Mouse (Mus musculus): ENCODE measurements around the gene Ppp2r3d. TPM values are rescaled to one million over a fixed set of nuclear protein-coding genes. Genes with fewer than 3 reads are reported as not detected.

Ppp2r3d gene
- total and polyA plus RNA-seq, 2 experiments from 2014 or later = 118 to 152 TPM

- ATAC-seq (no peak), DNase-seq (no peak)
- WGBS = 74% methylated on average over 1 of the region's 1 CpGs
- H3K36me3 ChIP-seq (ENCODE audit: insufficient read depth) = no peaks in the 10 kb centered on the region
- TF ChIP-seq CTCF (IDR thresholded peaks at IDR 0.05; ENCODE audit: low read depth) = no peak
- H3K4me2 ChIP-seq (ENCODE audit: low read depth) = no peak overlapping the region
- H3K9me3 ChIP-seq (ENCODE audit: low read length) = no peaks in the 10 kb centered on the region
- H3K4me3 ChIP-seq (ENCODE audit: low read depth, low read length) = no peak overlapping the region
- no peak overlapping the region for H3K27ac ChIP-seq (ENCODE audit: low read depth, low read length)
- H3K27me3 ChIP-seq (ENCODE audit: insufficient read depth, low read length) = no peaks in the 10 kb centered on the region
- H3K4me1 ChIP-seq (ENCODE audit: insufficient read depth) = no peaks in the 10 kb centered on the region
- H3K9ac ChIP-seq = no peak overlapping the region
Observed at GRCm38 (mm10) chr9:124411553-124411952, 65.1 kb downstream of the Ppp2r3d start.

GRCm38 (mm10) chr9:124408564-124408963 is 68.1 kb downstream of the Ppp2r3d start:
- no peak for DNase-seq
- Histone ChIP-seq H3K27ac (ENCODE audit: low read depth, low read length) (no peak overlapping the region), H3K4me3 (ENCODE audit: low read depth, low read length) (no peak overlapping the region), H3K27me3 (ENCODE audit: insufficient read depth, low read length) (no peaks in the 10 kb centered on the region), H3K4me2 (ENCODE audit: low read depth) (no peak overlapping the region), H3K9me3 (ENCODE audit: low read length) (no peaks in the 10 kb centered on the region), H3K9ac (no peak overlapping the region), H3K36me3 (ENCODE audit: insufficient read depth) (no peaks in the 10 kb centered on the region), H3K4me1 (ENCODE audit: insufficient read depth) (no peaks in the 10 kb centered on the region)
- no peak for ATAC-seq
- 61% methylated on average over 1 of the region's 1 CpGs for WGBS
- TF ChIP-seq CTCF (IDR thresholded peaks at IDR 0.05; ENCODE audit: low read depth) = no peak

Other genes with a start within 250 kb of the Ppp2r3d start
- 12.9 and 19.8 TPM in 2 replicates for gene 2010315B03Rik, start 164.2 kb downstream of the Ppp2r3d start, total RNA-seq (2014; rRNA removed)
- 7.7 and 12.0 TPM in 2 replicates for gene 2010315B03Rik, start 164.2 kb downstream of the Ppp2r3d start, polyA plus RNA-seq (2015; fragmentation: Nextera tagmentation; extraction: Ambion mirVana)
- gene Gm21836, start 16.9 kb upstream of the Ppp2r3d start, total RNA-seq (2014; rRNA removed) = not detected in 2 replicates
- not detected in 2 replicates for gene Gm21836, start 16.9 kb upstream of the Ppp2r3d start, polyA plus RNA-seq (2015; fragmentation: Nextera tagmentation; extraction: Ambion mirVana)